Mouse (Mus musculus) yolk sac, embryonic 10.5 days (tissue): ENCODE data around the gene Cttn.

ENCODE experiments used
- DNase-seq: peaks from one replicate; pipeline ENCODE4 v3.0.0-alpha.2; 2017; ENCODE audit warnings: low spot score

Gene Cttn

GRCm38 (mm10) chr7:144448186-144448585 is 22.6 kb downstream of the Cttn start:
- no peak for DNase-seq

DNA sequence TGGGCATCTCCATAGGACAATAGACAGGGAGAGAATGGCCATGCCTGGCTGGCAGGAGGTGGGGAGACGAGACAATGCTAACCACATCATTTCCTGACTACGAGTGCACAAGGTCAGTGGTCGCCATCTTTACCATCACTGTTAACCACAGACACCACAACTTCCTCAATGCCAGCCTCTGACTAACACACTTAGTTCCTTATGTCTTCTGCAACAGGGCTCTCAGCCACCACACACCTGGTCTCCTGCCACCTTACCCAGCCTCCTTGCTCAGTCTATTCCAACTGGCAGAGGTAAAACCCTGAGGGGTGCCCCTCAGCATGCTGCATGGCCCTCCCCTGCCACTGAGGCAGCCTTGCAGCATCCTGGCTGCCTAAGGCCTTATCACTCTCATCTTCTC is 23.7 kb downstream of the Cttn start:
- DNase-seq: no peak

GRCm38 (mm10) chr7:144444788-144445187 is 26.0 kb downstream of the Cttn start:
- no peak for DNase-seq

GRCm38 (mm10) chr7:144441976-144442375 is 28.8 kb downstream of the Cttn start:
- no peak for DNase-seq

DNA sequence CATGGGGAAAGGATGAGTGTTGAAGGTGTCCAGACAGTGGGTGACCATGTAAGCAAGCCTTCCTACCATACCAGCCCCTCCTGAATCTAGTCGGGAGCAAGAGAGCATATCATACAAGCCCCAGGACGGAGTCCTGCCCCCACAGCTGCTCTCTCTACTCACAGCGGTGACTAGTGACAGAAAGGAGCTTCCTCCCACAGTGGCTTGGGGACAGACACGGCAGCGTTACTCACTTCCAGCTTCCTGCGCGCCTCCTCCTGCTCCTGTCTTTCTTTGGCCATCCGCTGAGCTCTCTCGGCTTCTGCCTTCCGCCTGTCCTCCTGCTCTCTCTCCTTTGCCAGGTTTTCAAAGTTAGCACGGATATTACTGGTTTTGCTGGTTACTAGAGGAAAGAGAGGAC is 29.3 kb downstream of the Cttn start:
- DNase-seq: no peak

DNA sequence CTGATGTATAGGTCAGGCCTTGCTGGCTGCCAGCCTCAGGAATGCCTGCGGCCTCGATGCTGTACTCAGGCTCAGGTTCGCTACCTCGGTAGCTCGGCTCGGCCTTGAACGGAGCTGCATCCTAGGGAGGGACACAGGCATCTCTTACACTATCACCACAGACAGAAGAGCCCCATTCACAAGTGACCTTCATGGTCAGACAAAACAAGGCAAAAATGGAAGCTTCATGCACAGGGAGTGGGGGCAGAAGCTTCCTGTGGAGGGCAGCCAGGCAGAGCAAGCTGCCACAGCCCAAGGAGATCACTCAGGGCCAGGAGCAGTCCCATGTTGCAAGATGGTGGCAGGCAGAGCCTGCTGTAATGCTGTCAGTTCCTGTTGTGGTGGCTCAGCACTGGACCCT is 32.0 kb downstream of the Cttn start:
- DNase-seq: no peak

GRCm38 (mm10) chr7:144432920-144433319 is 37.9 kb downstream of the Cttn start:
- peak; percentile 28 for DNase-seq

DNA sequence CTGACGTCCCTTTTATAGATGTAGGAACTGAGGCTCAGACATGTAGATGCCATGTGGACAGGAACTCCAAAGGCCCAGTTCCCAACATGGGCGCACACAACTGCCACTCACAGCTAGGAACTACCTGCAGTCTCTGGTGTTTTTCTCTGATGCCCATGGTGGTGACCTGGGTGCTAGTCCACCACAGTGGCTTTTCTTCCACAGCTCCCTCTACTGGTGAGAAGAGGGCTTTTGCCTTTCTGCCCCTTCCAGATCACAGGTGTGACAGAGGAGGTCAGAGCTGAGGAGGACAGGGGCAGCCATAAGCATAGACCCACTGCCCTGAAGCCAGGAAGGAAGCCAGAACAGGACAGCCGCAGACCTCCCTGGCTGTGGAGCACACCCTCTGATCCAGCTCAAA is 43.3 kb downstream of the Cttn start:
- no peak for DNase-seq

DNA sequence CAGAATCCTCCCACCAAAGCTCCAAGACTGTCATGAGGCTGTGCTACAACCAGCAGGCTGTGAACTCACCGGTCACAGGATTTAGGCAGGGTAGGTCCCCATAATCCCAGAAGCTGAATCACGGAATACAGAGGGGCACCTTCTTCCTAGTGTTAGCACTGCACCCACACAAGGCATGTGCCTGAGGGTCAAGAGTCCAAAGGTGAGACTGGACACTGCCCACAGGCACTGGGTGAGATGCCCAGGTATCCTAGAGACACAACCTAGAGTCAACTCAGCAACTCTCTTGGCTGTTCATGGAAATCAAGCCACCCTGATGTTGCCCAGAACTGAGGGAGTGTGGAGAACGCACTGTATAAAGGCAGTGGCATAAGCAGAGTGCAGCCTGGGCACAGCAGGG is 44.2 kb downstream of the Cttn start:
- DNase-seq: no peak

- DNase-seq: no peak
Observed at GRCm38 (mm10) chr7:144425953-144426352, 44.9 kb downstream of the Cttn start.

DNA sequence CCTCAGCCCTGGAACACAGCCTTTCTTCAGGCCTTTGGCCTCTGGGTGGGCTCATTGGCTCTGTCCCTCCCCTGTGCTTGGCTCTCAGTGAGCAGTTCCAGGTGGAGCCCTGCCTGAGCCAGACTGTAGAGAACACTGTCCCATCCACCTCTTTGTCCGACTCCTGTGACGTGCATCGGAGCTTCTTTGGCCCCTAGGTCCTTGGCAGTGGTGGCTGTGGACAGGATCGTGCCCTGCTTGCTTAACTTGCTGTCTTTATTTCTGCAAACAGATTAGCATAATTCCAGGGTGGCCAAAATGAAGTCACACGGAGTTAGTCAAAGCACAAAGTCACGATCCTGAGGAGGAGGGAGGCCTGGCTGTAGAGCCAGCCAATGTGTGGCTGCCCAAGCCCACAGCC is 49.3 kb downstream of the Cttn start:
- DNase-seq: no peak

DNA sequence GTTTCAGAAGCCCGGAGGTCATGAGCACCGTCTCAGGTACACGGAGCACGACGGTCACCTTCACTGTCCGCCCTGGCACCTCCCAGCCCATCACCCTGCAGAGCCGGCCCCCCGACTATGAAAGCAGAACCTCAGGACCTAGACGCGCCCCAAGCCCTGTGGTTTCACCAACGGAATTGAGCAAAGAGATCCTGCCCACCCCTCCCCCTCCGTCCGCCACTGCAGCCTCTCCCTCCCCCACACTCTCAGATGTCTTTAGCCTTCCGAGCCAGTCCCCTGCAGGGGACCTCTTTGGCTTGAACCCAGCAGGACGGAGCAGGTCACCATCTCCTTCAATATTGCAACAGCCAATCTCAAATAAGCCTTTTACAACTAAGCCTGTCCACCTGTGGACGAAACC is 50.3 kb downstream of the Cttn start:
- no peak for DNase-seq

DNA sequence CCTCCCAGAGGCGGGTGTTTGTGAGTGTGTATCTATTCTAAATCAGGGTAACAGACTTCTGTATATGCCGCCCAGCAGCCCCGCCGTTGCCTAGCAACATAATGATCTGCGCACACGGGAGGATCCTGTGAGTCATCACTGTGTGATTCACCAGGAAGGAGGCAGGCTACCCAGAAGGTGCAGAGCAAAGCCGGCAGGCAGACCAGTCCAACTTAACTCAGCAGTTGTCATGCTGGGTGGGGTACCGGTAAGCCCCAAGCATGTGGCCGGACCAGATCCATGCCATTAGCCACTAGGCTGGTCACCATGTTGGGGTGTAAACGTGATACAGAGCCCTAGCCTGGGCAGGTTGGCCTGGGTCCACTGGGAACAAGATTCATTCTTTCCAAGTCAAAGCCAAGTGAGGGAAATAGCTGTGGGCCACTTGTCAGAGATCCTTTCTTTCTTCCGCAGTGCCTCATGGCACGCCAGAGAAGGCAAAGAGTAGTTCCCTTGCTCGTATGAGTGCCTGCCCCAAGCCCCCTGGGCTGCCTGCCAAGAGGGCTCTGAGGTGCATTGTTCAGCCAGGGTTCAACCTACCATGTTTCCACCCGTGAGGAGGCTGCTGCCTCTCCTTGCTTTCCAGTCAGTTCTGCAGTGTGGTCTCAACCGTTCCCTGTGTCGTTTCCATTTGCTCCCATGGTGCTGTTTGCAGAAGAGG is 53.0 kb downstream of the Cttn start:
- peak; percentile 36 for DNase-seq

DNA sequence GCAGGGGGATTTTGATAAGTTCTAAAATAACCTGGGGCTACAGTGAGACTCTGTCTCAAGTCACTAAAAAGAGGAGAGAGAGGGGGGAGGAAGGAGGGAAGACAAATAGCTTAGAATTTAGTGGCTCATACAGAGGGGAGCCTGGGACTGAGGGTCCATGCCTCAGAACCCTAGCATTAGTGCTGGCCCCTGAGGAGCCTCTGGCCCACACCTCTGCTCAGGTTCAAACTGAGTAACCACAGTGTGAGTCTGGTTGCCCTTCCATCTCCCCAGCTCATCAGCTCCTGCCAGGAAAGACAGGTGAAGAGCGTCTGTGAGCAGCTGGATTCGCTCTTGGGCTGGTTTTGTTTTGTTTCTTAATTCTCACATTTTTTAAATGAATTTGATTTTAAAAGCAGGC is 53.6 kb downstream of the Cttn start:
- no peak for DNase-seq

GRCm38 (mm10) chr7:144415795-144416194 is 55.0 kb downstream of the Cttn start:
- DNase-seq: no peak

DNA sequence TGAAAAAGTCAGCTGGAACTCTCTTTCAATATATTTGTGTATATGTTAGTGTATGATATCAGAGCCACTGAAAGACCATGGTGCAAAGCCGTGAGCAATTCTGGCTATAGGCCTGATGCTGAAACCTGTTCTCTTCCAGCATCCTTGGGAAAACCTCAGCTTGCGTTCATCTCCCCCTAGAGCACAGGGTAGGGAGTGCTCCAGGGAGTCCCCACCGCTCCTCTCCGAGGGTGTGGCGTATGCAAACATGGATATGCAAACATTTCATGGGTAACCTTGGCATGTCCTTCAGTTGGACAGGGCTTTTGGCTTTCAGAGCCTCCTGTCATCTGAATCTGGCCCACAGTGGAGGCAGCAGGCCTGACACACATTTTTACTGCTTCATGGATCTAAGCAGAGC is 56.2 kb downstream of the Cttn start:
- DNase-seq: no peak

GRCm38 (mm10) chr7:144411967-144412906 is 58.6 kb downstream of the Cttn start:
- DNase-seq: no peak

- no peak for DNase-seq
Observed at GRCm38 (mm10) chr7:144409682-144410081, 61.1 kb downstream of the Cttn start.

DNA sequence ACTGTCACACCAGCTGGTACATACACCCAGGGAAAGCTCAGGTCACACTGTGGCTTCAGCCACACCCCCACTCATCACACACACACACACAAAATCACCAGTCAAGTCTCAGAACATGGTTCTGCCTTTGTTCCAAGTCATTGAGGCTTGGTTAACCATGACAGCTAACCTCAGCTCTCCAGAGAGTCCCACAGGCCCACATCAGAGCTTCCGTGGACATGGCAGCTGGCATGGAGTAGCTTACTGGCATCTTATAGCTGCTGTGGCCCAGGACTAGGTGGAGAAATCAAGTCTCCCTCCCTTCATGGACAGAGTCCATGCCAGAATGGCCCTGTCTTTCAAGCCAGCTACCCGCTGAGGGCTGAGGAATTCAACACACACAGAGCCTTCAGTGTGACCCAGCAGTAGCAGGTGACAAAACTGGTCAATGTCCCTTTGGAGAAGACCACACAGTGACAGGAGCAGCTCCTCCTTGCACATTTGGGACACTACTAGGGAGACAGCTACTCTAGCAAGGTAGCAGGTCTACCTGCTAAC is 62.3 kb downstream of the Cttn start:
- DNase-seq: no peak

DNA sequence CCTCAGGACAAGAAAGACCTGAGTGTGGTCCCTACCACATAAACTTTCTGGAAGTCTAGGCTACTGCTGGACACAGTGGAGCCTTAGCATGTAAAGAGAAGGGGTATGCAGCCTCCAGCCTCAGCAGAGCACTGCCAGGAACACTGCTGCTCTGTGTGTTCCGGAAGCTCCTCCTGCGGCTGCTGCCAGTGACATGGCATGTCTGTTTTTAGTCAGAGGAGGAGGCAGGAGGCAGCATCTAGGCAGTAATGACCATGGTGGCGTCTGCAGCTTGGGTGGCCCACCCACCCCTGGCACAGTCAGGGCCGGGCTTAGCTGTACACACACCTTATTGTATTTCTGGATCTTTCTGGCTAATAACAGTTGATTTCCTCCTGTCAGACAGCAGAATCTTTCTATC is 63.1 kb downstream of the Cttn start:
- DNase-seq: no peak

GRCm38 (mm10) chr7:144402492-144402891 is 68.3 kb downstream of the Cttn start:
- DNase-seq: no peak

- DNase-seq: no peak
Observed at GRCm38 (mm10) chr7:144391727-144392126, 79.1 kb downstream of the Cttn start.

DNA sequence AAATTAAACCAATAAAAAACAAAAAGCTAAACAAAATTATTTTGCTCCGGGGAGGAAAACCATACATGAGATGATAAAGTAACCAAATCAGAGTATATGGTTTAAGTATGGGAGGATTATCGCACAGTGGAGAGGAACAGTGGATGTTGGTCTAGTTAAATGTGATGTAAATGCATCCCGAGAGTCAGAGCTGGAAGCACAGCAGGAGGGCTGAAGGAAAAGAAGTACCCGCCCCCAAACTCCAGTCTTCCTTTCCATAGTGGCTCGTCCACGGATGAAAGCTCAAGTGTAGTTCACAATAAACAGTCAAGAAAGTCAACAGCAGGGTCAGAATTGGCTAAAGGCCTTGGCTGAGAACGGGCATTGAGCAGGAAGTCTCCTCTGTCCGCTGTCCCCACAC is 80.1 kb downstream of the Cttn start:
- no peak for DNase-seq
